Mouse (Mus musculus) ES-E14 (cell line): Measurements from ENCODE around the gene Kxd1.
A peak's percentile ranks its signal among the peaks of the same experiment; 100 is the strongest.

Experiments used
- CHD2 ChIP-seq: IDR thresholded peaks from 2 replicates; pipeline ENCODE4 v1.6.1; 2014; ENCODE audit warnings: mild to moderate bottlenecking, low read depth, low read length, inconsistent platforms
- HCFC1 ChIP-seq: IDR thresholded peaks from 2 replicates; pipeline ENCODE4 v1.6.1; 2012; ENCODE audit warnings: low read length, inconsistent platforms, borderline replicate concordance; ENCODE audit not compliant: insufficient read depth
- MAFK ChIP-seq: IDR thresholded peaks from 2 replicates; pipeline ENCODE4 v1.6.1; 2014; ENCODE audit warnings: mild to moderate bottlenecking, low read depth, low read length, inconsistent platforms; ENCODE audit not compliant: insufficient read depth
- ZC3H11A ChIP-seq: IDR thresholded peaks from 2 replicates; pipeline ENCODE4 v1.6.1; 2012; ENCODE audit warnings: low read depth, mild to moderate bottlenecking, inconsistent platforms, low read length, borderline replicate concordance
- ZNF384 ChIP-seq: IDR thresholded peaks from 2 replicates; pipeline ENCODE4 v1.6.1; 2012; ENCODE audit warnings: low read depth, low read length, inconsistent platforms

DNA sequence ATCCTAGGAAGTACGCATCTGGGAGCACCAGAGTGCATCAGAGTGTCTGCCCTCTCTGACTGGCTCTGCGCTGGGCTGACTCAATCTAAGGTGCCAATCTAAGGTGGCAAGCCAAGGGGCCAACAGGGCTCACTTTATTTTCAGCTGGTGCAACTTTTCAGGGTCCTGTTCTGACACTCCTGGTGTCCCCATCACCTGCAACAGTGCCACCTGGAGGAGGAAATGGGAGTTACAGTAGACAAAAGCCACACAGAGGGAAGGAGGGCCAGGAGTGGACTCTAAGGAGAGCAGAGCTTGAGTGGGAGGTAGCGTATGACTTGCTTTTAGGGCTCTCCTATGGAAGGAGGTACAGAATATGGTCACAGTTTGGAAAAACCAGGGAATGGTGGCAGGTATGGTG, 22.9 kb downstream of the Kxd1 start:
- no peak for TF ChIP-seq ZNF384
- 0 out of 2 replicates have a peak, but pooled peaks have one; percentile 5 for TF ChIP-seq ZC3H11A
- TF ChIP-seq CHD2 = no peak
- TF ChIP-seq HCFC1 = no peak
- no peak for TF ChIP-seq MAFK
